Mouse (Mus musculus) liver, adult 2 months (tissue): ENCODE data around the gene Usp7.

Source experiments
- CTCF ChIP-seq: fragments of 200-500 bp; IDR thresholded peaks from 2 replicates; pipeline ENCODE4 v1.5.1; 2011; ENCODE audit warnings: low read depth, low read length, control low read depth
- POLR2A ChIP-seq: fragments of 200-500 bp; IDR thresholded peaks from 2 replicates; pipeline ENCODE4 v1.6.1; 2011; ENCODE audit warnings: low read length, control low read depth; ENCODE audit not compliant: insufficient read depth; ENCODE audit errors: extremely low read depth

GRCm38 (mm10) chr16:8670041-8671035 is 121.8 kb downstream of the Usp7 start:
- no peak for TF ChIP-seq CTCF
- TF ChIP-seq POLR2A, result no peak
